ENCODE assay signal across 8 mouse cellular contexts in the genomic region with DNA sequence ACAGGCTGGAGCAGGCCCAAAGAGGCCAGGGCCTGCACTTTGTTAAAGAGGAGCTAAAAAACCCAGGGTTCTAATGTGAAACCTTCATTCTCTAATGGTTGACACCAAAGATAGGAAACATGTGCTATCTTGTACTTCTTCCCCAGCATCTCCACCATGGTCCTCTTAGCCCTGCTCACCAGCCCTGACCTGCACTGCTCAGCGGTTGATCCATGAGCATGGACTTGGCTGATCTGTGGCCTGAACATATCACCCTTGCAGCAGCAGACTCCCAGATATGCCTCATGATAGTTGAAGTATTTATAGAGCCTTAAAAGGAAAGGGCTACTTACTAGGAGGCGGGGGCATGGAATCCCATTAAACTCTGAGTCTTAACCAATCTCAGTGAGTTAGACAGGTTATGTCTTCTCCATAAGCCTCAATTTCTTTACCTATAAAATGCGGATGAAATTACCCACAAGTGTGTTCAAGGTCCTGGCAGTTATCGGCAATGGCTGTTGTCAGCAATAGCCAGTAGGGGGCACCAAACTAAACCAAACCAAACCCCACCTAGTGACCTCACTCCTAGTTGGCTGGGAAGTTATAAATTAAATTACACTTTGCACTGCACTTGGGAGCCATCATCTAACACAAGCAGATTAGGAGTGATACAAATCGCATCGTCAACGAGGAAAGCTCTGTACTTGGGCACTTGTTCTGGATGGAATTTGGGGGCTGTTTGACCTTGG. TPM values are rescaled to one million over a fixed set of nuclear protein-coding genes. Genes with fewer than 3 reads are reported as not detected.
DNase-seq lines count a peak whose midpoint lies in the region; ATAC-seq lines count a peak whose summit lies in the region.

No protein-coding gene starts in this region.

- peak overlapping the region; percentile 49 for H3K4me2 ChIP-seq in lung, embryonic 15.5 days

- ATAC-seq in frontal cortex, adult (ENCODE audit: low TSS enrichment): peak; percentile 90
- peak; percentile 42; the same call in 1 of the 2 replicates for ATAC-seq in lung, embryonic 15.5 days (ENCODE audit: borderline replicate concordance, extremely low read depth, low FRiP score, low TSS enrichment)

- H3K36me3 ChIP-seq in hindbrain, embryonic 10.5 days: no peaks in the 10 kb centered on the region
- no peaks in the 10 kb centered on the region for H3K36me3 ChIP-seq in lung, embryonic 15.5 days

- 0 out of 2 replicates have a peak, but pooled peaks cover 2% of the 10 kb centered on the region for H3K9me3 ChIP-seq in hindbrain, embryonic 10.5 days
- H3K9me3 ChIP-seq in lung, embryonic 15.5 days: no peaks in the 10 kb centered on the region

- peaks cover 39% of the 10 kb centered on the region for H3K27me3 ChIP-seq in hindbrain, embryonic 10.5 days (ENCODE audit: insufficient read depth, poor library complexity, severe bottlenecking)
- H3K27me3 ChIP-seq in lung, embryonic 15.5 days: peaks cover 21% of the 10 kb centered on the region; the same call in 1 of the 2 replicates

- H3K4me3 ChIP-seq in hindbrain, embryonic 10.5 days: peak overlapping the region; percentile 45
- H3K4me3 ChIP-seq in lung, embryonic 15.5 days: peak overlapping the region; percentile 17; the same call in 1 of the 2 replicates

- no peak overlapping the region for H3K9ac ChIP-seq in lung, embryonic 15.5 days

- 7% methylated on average over 7 of the region's 7 CpGs for WGBS in hindbrain, embryonic 10.5 days
- WGBS in lung, embryonic 15.5 days: 4% methylated on average over 7 of the region's 7 CpGs

- H3K4me1 ChIP-seq in hindbrain, embryonic 10.5 days (replicated peaks): peaks cover 8% of the 10 kb centered on the region
- H3K4me1 ChIP-seq in lung, embryonic 15.5 days: peaks cover 6% of the 10 kb centered on the region; the same call in 1 of the 2 replicates

- peak; percentile 84 for DNase-seq in NIH3T3 (ENCODE audit: low read depth)
- DNase-seq in cerebellum, adult 8-10 months: peak; percentile 82
- peak; percentile 76 for DNase-seq in hindbrain, embryonic 10.5 days (ENCODE audit: low spot score)
- peak; percentile 43 to 67 for DNase-seq in layer of hippocampus, adult 8-10 months (ENCODE audit: low spot score in 2 of 2)
- peak; percentile 28 for DNase-seq in ovary, postnatal 36 days (ENCODE audit: low spot score)
- peak; percentile 62 for DNase-seq in thymus, postnatal 25 days

- H3K27ac ChIP-seq in hindbrain, embryonic 10.5 days: no peak overlapping the region
- H3K27ac ChIP-seq in lung, embryonic 15.5 days: no peak overlapping the region

RNA-seq across cellular contexts. Expression of gene Xpa, which starts 5.9 kb away (rescaled TPM):
- 24.5 and 26.7 TPM in 2 replicates for polyA plus RNA-seq in hindbrain, embryonic 10.5 days (2016; fragmentation: Nextera tagmentation; extraction: Ambion mirVana)
- 10 to 100 TPM; 14.3 to 19.9 (median 17.9) TPM for total RNA-seq in layer of hippocampus, adult 8-10 months (2022)
- polyA plus RNA-seq in lung, embryonic 15.5 days (2015; fragmentation: Nextera tagmentation; extraction: Ambion mirVana): 16.7 and 19.7 TPM in 2 replicates

Comparison
In these comparisons a context has a peak if more than half of its experiments do, and no peak if none do; other contexts are left out.
1. DNase-seq: peak in every context shown above with its lines; median percentile 84 in NIH3T3; 82 in cerebellum, adult 8-10 months; 76 in hindbrain, embryonic 10.5 days; 62 in thymus, postnatal 25 days; 55 in layer of hippocampus, adult 8-10 months; 28 in ovary, postnatal 36 days.